Mouse (Mus musculus) megakaryocyte progenitor cell, adult 5-6 weeks (primary cell): ENCODE results near the gene Rpusd3. TPM values are rescaled to one million over a fixed set of nuclear protein-coding genes. Genes with fewer than 3 reads are reported as not detected.

Experiments used
- ATAC-seq: replicated peaks from 2 replicates; pipeline ENCODE4 v1.8.0; 2016; ENCODE audit warnings: mild to moderate bottlenecking, moderate TSS enrichment, inconsistent platforms; ENCODE audit not compliant: poor library complexity
- total RNA-seq, 2 experiments: library from RNA; stranded (forward) in 1 of 2; stranded (reverse) in 1 of 2; fragments of 157-497, 149-512 nt in 1 of 2; fragments of 200-1000 nt in 1 of 2; gene quantifications; 2 replicates each; pipeline versions ENCODE4 v1.2.3 to v1.2.4; 2015 to 2017

Rpusd3 gene
- total RNA-seq, 2 experiments from 2014 or later: 3.5 to 11.8 TPM

- no peak for ATAC-seq
These were observed 30.2 kb downstream of the Rpusd3 start, which contains the start of gene Ttll3 for GRCm38 (mm10) chr6:113388960-113389359. Ttll3 (plus strand) TSS chr6:113389260.

- no peak for ATAC-seq
These were observed 33.1 kb downstream of the Rpusd3 start for GRCm38 (mm10) chr6:113386025-113386424.

- ATAC-seq: no peak
These were observed 33.9 kb downstream of the Rpusd3 start for GRCm38 (mm10) chr6:113385160-113385714.

GRCm38 (mm10) chr6:113384351-113384927, 34.7 kb downstream of the Rpusd3 start:
- no peak for ATAC-seq

- no peak for ATAC-seq
These were observed 38.7 kb downstream of the Rpusd3 start for GRCm38 (mm10) chr6:113380480-113380879.

GRCm38 (mm10) chr6:113379246-113379645, 39.9 kb downstream of the Rpusd3 start:
- peak; percentile 21; the same call in 1 of the 2 replicates for ATAC-seq

- ATAC-seq: peak; percentile 72
These were observed 41.4 kb downstream of the Rpusd3 start, which contains the start of the genes Tada3 and Arpc4 for GRCm38 (mm10) chr6:113377496-113378385. Tada3 (minus strand) TSS chr6:113377883. Arpc4 (plus strand) TSS chr6:113378115.

- ATAC-seq: no peak
These were observed 42.0 kb downstream of the Rpusd3 start for GRCm38 (mm10) chr6:113377172-113377495.

GRCm38 (mm10) chr6:113373491-113373890, 45.6 kb downstream of the Rpusd3 start:
- peak; percentile 17 for ATAC-seq

GRCm38 (mm10) chr6:113370194-113370929, 48.8 kb downstream of the Rpusd3 start:
- ATAC-seq: no peak

GRCm38 (mm10) chr6:113368577-113368976, 50.6 kb downstream of the Rpusd3 start:
- ATAC-seq: no peak

GRCm38 (mm10) chr6:113368124-113368523, 51.0 kb downstream of the Rpusd3 start:
- ATAC-seq: no peak

- no peak for ATAC-seq
These were observed 51.6 kb downstream of the Rpusd3 start for GRCm38 (mm10) chr6:113367574-113367973.

- no peak for ATAC-seq
These were observed 52.5 kb downstream of the Rpusd3 start for GRCm38 (mm10) chr6:113366639-113367038.

Other genes with a start within 250 kb of the Rpusd3 start
- gene Lhfpl4, start 224.0 kb downstream of the Rpusd3 start, total RNA-seq (2015): 0.15 and 0.39 TPM in 2 replicates
- gene Lhfpl4, start 224.0 kb downstream of the Rpusd3 start, total RNA-seq (2017): not detected in 2 replicates
- gene Mtmr14, start 181.5 kb downstream of the Rpusd3 start, total RNA-seq (2015): 22.7 and 24.3 TPM in 2 replicates
- 39.7 and 55.8 TPM in 2 replicates for gene Mtmr14, start 181.5 kb downstream of the Rpusd3 start, total RNA-seq (2017)
- gene Cpne9, start 137.0 kb downstream of the Rpusd3 start, total RNA-seq (2015): 0.49 TPM in 1 of 2 replicates, not detected in the other
- not detected in 2 replicates for gene Cpne9, start 137.0 kb downstream of the Rpusd3 start, total RNA-seq (2017)
- 33.9 and 34.7 TPM in 2 replicates for gene Brpf1, start 112.2 kb downstream of the Rpusd3 start, total RNA-seq (2015)
- 36.6 and 39.0 TPM in 2 replicates for gene Brpf1, start 112.2 kb downstream of the Rpusd3 start, total RNA-seq (2017)
- gene Ogg1, start 92.4 kb downstream of the Rpusd3 start, total RNA-seq (2015): 12.7 and 13.4 TPM in 2 replicates
- 4.1 and 9.7 TPM in 2 replicates for gene Ogg1, start 92.4 kb downstream of the Rpusd3 start, total RNA-seq (2017)
- 10.2 and 15.2 TPM in 2 replicates for gene Camk1, start 75.4 kb downstream of the Rpusd3 start, total RNA-seq (2015)
- 16.6 and 24.3 TPM in 2 replicates for gene Camk1, start 75.4 kb downstream of the Rpusd3 start, total RNA-seq (2017)
- 23.0 and 24.5 TPM in 2 replicates for gene Tada3, start 41.5 kb downstream of the Rpusd3 start, total RNA-seq (2015)
- 11.9 and 13.9 TPM in 2 replicates for gene Tada3, start 41.5 kb downstream of the Rpusd3 start, total RNA-seq (2017)
- gene Arpc4, start 41.2 kb downstream of the Rpusd3 start, total RNA-seq (2015): 171 and 208 TPM in 2 replicates
- 306 and 331 TPM in 2 replicates for gene Arpc4, start 41.2 kb downstream of the Rpusd3 start, total RNA-seq (2017)
- 2.5 and 4.3 TPM in 2 replicates for gene Ttll3, start 30.1 kb downstream of the Rpusd3 start, total RNA-seq (2015)
- 2.0 and 2.9 TPM in 2 replicates for gene Ttll3, start 30.1 kb downstream of the Rpusd3 start, total RNA-seq (2017)
- not detected in 2 replicates for gene Cidec, start 16.4 kb upstream of the Rpusd3 start, total RNA-seq (2015)
- gene Cidec, start 16.4 kb upstream of the Rpusd3 start, total RNA-seq (2017): not detected in 2 replicates
- 76.3 and 85.0 TPM in 2 replicates for gene Jagn1, start 23.2 kb upstream of the Rpusd3 start, total RNA-seq (2015)
- 21.7 and 28.0 TPM in 2 replicates for gene Jagn1, start 23.2 kb upstream of the Rpusd3 start, total RNA-seq (2017)
- 0.44 and 1.2 TPM in 2 replicates for gene Il17re, start 39.1 kb upstream of the Rpusd3 start, total RNA-seq (2015)
- gene Il17re, start 39.1 kb upstream of the Rpusd3 start, total RNA-seq (2017): 0.21 and 0.34 TPM in 2 replicates
- gene Il17rc, start 52.1 kb upstream of the Rpusd3 start, total RNA-seq (2015): not detected in 2 replicates
- gene Il17rc, start 52.1 kb upstream of the Rpusd3 start, total RNA-seq (2017): not detected in 2 replicates
- 5.9 and 6.1 TPM in 2 replicates for gene Creld1, start 64.0 kb upstream of the Rpusd3 start, total RNA-seq (2015)
- gene Creld1, start 64.0 kb upstream of the Rpusd3 start, total RNA-seq (2017): 4.7 and 6.6 TPM in 2 replicates
- gene Prrt3, start 82.6 kb upstream of the Rpusd3 start, total RNA-seq (2015): not detected in 2 replicates
- not detected in 2 replicates for gene Prrt3, start 82.6 kb upstream of the Rpusd3 start, total RNA-seq (2017)
- 60.4 and 64.5 TPM in 2 replicates for gene Emc3, start 112.3 kb upstream of the Rpusd3 start, total RNA-seq (2015)
- 31.7 and 34.5 TPM in 2 replicates for gene Emc3, start 112.3 kb upstream of the Rpusd3 start, total RNA-seq (2017)
- 24.0 and 24.3 TPM in 2 replicates for gene Fancd2, start 112.3 kb upstream of the Rpusd3 start, total RNA-seq (2015)
- gene Fancd2, start 112.3 kb upstream of the Rpusd3 start, total RNA-seq (2017): 26.6 and 27.4 TPM in 2 replicates
- not detected in 2 replicates for gene Fancd2os, start 181.4 kb upstream of the Rpusd3 start, total RNA-seq (2015)
- gene Fancd2os, start 181.4 kb upstream of the Rpusd3 start, total RNA-seq (2017): not detected in 2 replicates
- gene Brk1, start 185.4 kb upstream of the Rpusd3 start, total RNA-seq (2015): 237 and 246 TPM in 2 replicates
- 117 and 131 TPM in 2 replicates for gene Brk1, start 185.4 kb upstream of the Rpusd3 start, total RNA-seq (2017)
- gene Vhl, start 204.6 kb upstream of the Rpusd3 start, total RNA-seq (2015): 14.1 and 22.7 TPM in 2 replicates
- 10.8 and 12.2 TPM in 2 replicates for gene Vhl, start 204.6 kb upstream of the Rpusd3 start, total RNA-seq (2017)
- 4.9 and 10.8 TPM in 2 replicates for gene Irak2, start 219.1 kb upstream of the Rpusd3 start, total RNA-seq (2015)
- 20.9 and 30.4 TPM in 2 replicates for gene Irak2, start 219.1 kb upstream of the Rpusd3 start, total RNA-seq (2017)